In genomic region chr8:94974467-94975165, GRCm38 (mm10) we compare ENCODE assay signal across 8 mouse cellular contexts. TPM values are rescaled to one million over a fixed set of nuclear protein-coding genes. Genes with fewer than 3 reads are reported as not detected.
DNase-seq lines count a peak whose midpoint lies in the region; ATAC-seq and TF ChIP-seq lines count a peak whose summit lies in the region.

Gene Adgrg1, plus strand, starts transcription at chr8:94974751.

- no peak for TF ChIP-seq CTCF in cortical plate, adult 2 months (IDR thresholded peaks at IDR 0.05; ENCODE audit: extremely low read depth, insufficient read depth, low read length)

- no peak for DNase-seq in heart, postnatal 4 days
- DNase-seq in layer of hippocampus, postnatal 10 days (ENCODE audit: low spot score in 2 of 2) = no peak
- DNase-seq in ovary, adult 18-20 months (ENCODE audit: low spot score) = no peak
- DNase-seq in spleen, adult 12 weeks (ENCODE audit: low spot score) = no peak

- H3K4me3 ChIP-seq in erythroblast, embryonic 14.5 days (replicated peaks) = no peak within 1 kb of the TSS
- H3K4me3 ChIP-seq in cortical plate, adult 2 months (ENCODE audit: insufficient read depth, low read length) = no peak within 1 kb of the TSS

- peaks cover 16% of the 10 kb centered on the region for H3K27me3 ChIP-seq in erythroblast, embryonic 14.5 days (ENCODE audit: control insufficient read depth)

- no peak within 1 kb of the TSS for H3K27ac ChIP-seq in cortical plate, adult 2 months (ENCODE audit: insufficient read depth, low read length)

- no peak for ATAC-seq in erythroblast, adult 5-6 weeks (replicated peaks; ENCODE audit: low FRiP score, poor library complexity, severe bottlenecking)
- no peak for ATAC-seq in megakaryocyte progenitor cell, adult 5-6 weeks (replicated peaks; ENCODE audit: poor library complexity)

- H3K9me3 ChIP-seq in erythroblast, embryonic 14.5 days (ENCODE audit: control insufficient read depth, low read length) = no peaks in the 10 kb centered on the region

- TF ChIP-seq POLR2A in cortical plate, adult 2 months (IDR thresholded peaks at IDR 0.05; ENCODE audit: extremely low read depth, insufficient read depth, low read length) = no peak

- peaks cover 60% of the 10 kb centered on the region for H3K4me1 ChIP-seq in erythroblast, embryonic 14.5 days (ENCODE audit: control insufficient read depth)
- no peaks in the 10 kb centered on the region for H3K4me1 ChIP-seq in cortical plate, adult 2 months (ENCODE audit: control insufficient read depth, insufficient read depth, low read length)

- H3K36me3 ChIP-seq in erythroblast, embryonic 14.5 days (ENCODE audit: control insufficient read depth) = no peaks in the 10 kb centered on the region

RNA-seq across cellular contexts. Expression of gene Adgrg1, which starts in this region (rescaled TPM):
- 14.3 and 18.4 TPM in 2 replicates for polyA plus RNA-seq in erythroblast, embryonic 14.5 days (2012)
- total RNA-seq in erythroblast, adult 5-6 weeks (2015; ENCODE audit: low replicate concordance) = 28.2 and 32.1 TPM in 2 replicates
- 7.1 and 7.5 TPM in 2 replicates for total RNA-seq in erythroblast, adult 5-6 weeks (2017; ENCODE audit: low replicate concordance)
- polyA plus RNA-seq in cortical plate, adult 2 months (2012; rRNA removed) = 63.4 and 63.8 TPM in 2 replicates
- total RNA-seq in heart, postnatal 4 days (2021) = 10 to 100 TPM; 22.7 to 25.6 TPM
- total RNA-seq in layer of hippocampus, postnatal 10 days (2021) = 100 to 1,000 TPM; 160 to 164 TPM
- 88.4 and 140 TPM in 2 replicates for total RNA-seq in megakaryocyte progenitor cell, adult 5-6 weeks (2015)
- 48.8 and 85.6 TPM in 2 replicates for total RNA-seq in megakaryocyte progenitor cell, adult 5-6 weeks (2017)
